Mouse (Mus musculus) hindlimb bud, embryonic 11.5 days (tissue): ENCODE measurements around the gene Parva.

Source experiments
- DNase-seq: peaks from one replicate; pipeline ENCODE4 v3.0.0-alpha.2; 2012; ENCODE audit warnings: low read depth, low spot score; ENCODE audit errors: extremely low spot score

Parva gene

DNA sequence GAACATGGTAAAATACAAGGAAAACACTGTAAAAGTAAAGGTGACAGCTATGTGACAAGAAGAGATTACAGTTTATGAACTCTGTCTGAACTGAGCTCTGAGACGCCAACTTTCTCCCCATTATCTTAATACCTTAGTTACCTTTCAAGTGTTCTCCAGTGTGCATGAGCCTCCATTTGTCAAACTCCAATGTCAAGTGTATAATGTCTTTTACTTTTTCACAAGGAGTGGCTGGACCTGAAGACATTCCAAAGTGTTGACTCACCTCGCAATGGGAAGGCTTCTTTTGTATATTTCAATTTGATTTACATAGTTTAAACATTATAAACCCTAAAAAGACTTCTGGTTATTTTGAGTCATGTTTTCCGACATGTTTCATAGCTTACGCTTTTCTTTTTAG is 3.9 kb upstream of the Parva start:
- DNase-seq: no peak

GRCm38 (mm10) chr7:112426811-112427210 is 494 bp upstream of the Parva start:
- no peak for DNase-seq

DNA sequence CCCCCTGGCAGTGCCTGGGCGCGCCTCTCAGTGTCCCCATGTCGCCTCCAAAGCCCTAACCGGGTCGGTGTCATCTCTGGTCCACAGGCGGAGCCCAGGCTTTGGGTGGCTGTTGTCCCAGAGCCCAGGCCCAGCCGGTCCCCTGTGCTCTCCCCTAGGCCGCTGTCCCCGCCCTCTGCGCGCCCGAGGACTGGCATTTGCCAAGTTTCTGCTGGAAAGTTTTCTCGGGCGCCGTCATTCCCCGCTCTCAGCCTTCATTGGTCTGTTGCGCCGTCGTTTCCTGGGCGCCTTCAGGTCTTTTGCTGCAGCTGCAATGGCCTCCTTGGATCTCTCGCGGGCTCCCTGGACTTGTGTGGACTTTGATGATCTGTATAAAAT is 842 bp downstream of the Parva start:
- no peak for DNase-seq

DNA sequence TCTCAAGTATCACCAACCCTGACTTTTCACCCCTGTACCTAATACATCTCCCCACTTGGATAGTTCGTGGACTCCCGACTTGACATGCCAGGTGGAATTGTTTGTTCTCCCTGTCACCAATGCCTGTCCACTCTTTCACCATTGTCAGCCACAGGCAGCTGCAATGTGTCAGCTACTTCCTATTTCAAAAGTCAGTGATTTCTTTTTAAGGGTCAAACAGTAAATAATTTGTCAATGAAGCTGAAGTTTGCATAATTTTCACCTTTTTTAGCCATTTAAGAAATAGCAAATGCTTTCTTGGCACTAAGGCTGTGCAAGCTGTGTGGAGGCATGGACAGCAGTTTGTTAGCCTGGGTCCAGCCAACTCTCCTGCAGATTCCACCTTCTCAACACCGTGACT is 12.5 kb downstream of the Parva start:
- no peak for DNase-seq

DNA sequence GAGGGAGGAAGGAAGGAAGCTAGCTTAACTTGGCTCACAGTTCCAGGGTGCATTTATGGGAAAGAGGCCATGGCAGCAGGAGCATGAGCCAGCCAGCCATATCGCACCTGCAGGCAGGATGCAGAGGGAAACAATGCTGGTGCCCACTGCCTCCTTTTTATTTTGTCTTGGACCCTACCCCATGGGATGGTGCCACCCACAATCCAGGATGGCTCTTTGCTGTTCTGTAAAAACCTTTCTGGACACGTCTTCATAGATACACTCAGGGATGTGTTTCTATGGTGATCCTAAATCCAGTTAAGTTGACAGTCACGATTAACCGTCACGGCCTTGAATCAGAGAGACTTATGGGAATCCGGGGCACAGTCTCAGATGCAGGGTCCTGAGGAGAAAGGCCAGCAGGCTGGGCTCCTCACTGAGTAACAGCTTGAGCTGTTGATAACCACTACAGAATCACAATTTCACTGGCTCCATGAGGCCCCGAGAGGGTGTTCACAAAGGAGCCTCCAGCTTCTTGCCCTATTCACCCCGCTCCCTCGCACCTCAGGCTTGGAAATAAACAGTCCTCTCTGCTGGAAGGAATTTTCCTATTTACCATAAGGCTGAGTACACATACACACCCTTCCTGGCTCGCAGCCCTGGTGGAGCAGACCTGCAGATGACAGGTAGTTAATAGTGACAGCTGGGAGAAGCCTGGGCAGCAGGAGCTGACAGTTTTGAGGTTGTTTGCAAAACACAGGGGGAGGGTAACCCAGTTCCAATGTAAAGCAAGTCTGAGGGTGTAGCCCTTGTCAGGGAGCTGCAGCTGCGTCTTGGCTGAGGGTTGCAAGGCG is 17.1 kb downstream of the Parva start:
- no peak for DNase-seq

DNA sequence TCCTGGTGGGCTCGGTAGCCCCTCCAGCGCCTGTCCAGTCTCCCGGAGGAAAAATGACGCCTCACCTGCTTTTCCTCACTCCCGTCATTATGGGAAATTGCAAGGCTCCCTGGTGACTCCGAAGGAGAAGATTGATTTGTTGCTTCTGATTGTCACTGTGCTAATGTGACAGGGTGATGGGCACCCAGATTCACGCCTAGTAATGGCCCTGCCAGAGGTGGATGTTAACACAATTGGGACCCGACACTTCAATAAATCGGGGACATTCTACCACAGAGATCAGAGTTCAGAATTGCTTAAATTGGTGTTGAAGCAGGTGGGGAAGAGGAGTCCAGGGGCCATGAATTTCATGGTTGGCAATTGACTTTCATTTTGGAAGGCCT is 17.7 kb downstream of the Parva start:
- no peak for DNase-seq

GRCm38 (mm10) chr7:112446498-112446897 is 19.2 kb downstream of the Parva start:
- no peak for DNase-seq

DNA sequence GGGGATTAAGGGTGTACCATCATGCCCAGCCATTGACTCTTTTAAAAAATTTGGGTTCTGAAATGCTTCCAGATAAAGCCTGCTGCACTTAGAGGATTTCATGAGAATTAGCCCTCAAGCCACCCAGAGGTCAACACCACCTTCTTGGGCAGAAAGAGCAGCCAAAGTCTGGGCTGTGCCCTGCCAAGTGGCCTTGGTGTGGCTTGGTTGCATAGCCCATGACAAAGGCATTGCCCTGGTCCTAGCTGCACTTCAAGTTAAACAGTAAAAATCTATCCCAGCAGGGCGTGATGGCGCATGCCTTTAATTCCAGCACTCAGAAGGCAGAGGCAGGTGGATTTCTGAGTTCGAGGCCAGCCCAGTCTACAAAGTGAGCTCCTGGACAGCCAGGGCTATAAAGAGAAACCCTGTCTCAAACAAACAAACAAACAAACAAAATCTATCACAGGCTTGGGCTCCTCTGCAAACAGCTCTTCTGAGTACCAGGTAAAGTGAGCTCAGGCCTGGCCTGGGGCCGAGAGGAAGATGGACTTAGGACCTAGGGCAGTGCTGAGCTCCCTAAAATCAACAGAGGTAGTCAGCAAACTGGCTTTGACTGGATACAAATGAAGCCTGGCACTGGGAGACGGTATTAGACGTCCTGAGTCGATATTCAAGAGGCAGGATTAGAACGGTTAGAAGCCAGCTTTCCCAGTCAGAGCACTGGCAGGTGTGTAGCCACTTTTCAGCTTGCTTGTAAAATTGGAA is 22.8 kb downstream of the Parva start:
- no peak for DNase-seq

- no peak for DNase-seq
Measured at GRCm38 (mm10) chr7:112452471-112452870, 25.2 kb downstream of the Parva start.

DNA sequence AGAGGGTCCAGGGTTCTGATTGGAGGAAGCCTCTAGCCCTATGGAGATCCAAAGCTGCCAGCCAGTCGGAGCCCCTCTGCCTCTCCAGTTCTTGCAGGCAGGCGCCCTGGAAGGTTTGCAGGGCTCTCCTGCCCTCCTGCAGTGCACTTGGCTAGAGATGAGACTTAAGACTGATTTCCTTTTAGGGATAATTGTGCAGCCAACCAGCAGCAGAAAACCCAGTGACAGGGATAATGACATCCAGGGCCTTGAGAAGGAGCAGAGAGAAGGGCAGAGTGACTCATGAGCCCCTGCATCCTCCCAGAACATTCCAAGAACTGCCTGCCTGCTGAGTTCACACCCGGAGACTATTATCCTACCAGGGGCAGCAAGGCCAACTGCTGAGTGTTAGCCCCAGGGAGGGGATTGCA is 26.5 kb downstream of the Parva start:
- DNase-seq: no peak

DNA sequence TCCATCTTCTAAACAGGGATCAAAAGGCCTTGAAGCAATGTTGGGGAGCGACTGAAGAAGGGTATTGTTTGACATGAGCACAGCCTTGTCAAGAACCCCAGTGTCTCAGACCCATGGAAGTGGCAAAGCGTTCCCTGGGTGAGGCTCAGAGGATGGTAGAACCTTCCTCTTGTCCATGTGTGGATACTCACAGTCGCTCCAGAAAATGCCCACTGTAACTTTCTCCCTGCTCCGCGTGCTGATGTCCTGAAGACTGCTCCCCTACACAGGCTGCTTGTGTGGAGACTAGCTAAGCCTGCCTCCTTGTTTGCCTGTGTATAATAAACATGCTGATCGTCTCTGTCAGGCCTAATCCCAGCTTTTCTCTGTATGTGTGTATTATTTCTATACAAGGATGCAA is 27.1 kb downstream of the Parva start:
- no peak for DNase-seq

DNA sequence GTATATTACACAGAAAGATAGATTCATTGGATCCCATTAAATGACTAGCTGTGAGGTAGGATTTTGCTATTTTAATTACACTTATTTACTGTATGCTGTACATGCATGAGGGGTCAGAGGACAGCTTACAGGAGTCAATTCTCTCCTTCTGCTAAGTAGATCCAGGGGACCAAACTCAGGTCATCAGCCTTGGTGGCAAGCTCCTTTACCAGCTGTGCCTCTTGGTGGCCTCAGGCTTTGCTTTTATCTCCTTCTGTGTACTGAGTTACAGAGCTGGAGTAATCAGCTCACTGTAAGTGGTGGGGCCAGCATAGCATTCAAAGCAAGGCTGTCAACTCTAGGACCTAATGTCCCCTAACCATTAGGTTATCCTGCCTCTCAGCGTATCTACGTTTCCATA is 27.6 kb downstream of the Parva start:
- no peak for DNase-seq

- no peak for DNase-seq
Measured at GRCm38 (mm10) chr7:112455566-112456110, 28.3 kb downstream of the Parva start.

- DNase-seq: no peak
Measured at GRCm38 (mm10) chr7:112457373-112457772, 30.1 kb downstream of the Parva start.

GRCm38 (mm10) chr7:112457920-112458319 is 30.6 kb downstream of the Parva start:
- no peak for DNase-seq

GRCm38 (mm10) chr7:112458440-112458839 is 31.1 kb downstream of the Parva start:
- no peak for DNase-seq

DNA sequence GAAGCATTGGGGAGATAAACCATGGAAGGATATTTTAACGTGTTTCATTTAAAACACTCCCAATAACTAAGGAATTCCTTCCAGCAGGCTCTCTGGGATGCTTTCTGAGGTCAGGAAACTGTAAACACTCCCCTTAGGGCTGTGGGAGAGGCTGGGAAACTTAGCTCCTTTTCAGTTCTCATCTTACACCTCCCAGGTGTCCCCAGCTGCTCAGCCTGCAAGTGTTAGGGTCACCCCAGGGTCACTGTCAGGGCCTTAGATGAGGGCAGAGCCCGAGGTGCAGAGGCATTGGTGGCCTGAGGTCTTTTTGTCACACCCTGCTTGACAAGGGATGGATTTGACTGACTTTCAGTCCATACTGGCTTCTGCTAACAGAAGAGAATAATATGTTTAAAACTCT is 35.8 kb downstream of the Parva start:
- DNase-seq: no peak

- DNase-seq: no peak
Measured at GRCm38 (mm10) chr7:112465920-112466319, 38.6 kb downstream of the Parva start.

GRCm38 (mm10) chr7:112466786-112467185 is 39.5 kb downstream of the Parva start:
- DNase-seq: no peak

DNA sequence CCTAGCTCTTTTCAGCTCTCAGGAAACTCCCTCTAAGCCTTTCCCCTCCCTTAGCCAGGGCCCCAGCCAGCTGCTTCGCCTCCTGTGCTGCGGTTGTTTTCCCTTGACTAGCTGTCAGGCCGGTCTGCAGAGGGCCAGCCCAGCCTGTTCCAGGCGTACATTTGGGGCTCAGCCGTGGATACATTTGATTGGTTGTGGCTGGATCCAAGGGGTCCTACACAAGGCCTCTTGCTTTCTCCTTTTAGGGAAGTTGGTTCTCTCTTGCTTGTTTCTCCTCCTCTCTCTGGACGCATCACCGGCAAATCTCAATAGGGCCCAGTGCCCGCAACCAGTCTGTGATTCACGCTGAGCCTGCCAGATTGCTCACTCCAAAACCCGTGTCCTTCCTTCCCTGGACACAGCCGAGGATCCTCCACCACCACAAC is 40.4 kb downstream of the Parva start:
- DNase-seq: no peak

- no peak for DNase-seq
Measured at GRCm38 (mm10) chr7:112469817-112470216, 42.5 kb downstream of the Parva start.

GRCm38 (mm10) chr7:112471316-112471715 is 44.0 kb downstream of the Parva start:
- DNase-seq: no peak
